ENCODE assay signal across 15 mouse cellular contexts in the genomic region with DNA sequence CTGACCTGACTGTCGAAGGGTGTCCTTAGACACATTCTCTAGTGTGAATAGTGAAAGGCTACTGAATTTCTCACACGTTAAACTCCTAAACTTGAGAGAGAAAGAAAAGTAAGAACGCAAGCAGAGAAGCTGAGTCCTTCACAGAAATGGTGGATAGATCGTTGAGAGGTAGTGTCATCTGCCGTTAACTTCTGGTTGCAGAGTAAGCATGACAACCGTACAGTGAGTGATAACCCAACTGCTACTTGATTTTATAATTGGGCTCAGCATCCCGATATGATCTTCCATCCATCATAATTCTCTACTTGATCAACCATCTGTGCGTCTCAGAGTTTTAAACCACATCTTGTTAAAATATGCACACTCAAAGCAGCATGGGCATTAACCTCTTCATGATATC.
"Had no signal": no experiment of that assay in that cellular context is flagged by ENCODE, and none has a peak within 500 bp of the region (broad histone marks: within the 10 kb centered on the region; RNA-seq: fewer than 3 reads in every experiment).

No protein-coding gene starts in this region.

- H3K4me3 ChIP-seq: lung, embryonic 15.5 days; megakaryocyte, embryonic 14.5 days; midbrain, embryonic 13.5 days; midbrain, embryonic 15.5 days; neural tube, embryonic 12.5 days; stomach, embryonic 15.5 days had no signal

- H3K27ac ChIP-seq: lung, embryonic 15.5 days; macrophage; midbrain, embryonic 13.5 days; midbrain, embryonic 15.5 days; neural tube, embryonic 12.5 days; stomach, embryonic 15.5 days; stomach, postnatal 0 days had no signal

- DNase-seq: lung, adult 2 months; lung, postnatal 14 days; lung, postnatal 36 days; right cerebral cortex, postnatal 14 days; thymus, adult 2 months; thymus, postnatal 25 days; thymus, postnatal 4 days had no signal
